Mouse (Mus musculus) 3T3-L1 (cell line): ENCODE data around the gene H2-DMb1.
"Not testable (repeated sequence)": the region's sequence is repeated elsewhere in the genome, so short reads cannot be mapped to it uniquely, and the experiment has no call there.

ENCODE experiments used
- DNase-seq: peaks from one replicate; pipeline ENCODE4 v3.0.0-alpha.2; 2015; ENCODE audit warnings: low read depth, low spot score

H2-DMb1 gene

DNA sequence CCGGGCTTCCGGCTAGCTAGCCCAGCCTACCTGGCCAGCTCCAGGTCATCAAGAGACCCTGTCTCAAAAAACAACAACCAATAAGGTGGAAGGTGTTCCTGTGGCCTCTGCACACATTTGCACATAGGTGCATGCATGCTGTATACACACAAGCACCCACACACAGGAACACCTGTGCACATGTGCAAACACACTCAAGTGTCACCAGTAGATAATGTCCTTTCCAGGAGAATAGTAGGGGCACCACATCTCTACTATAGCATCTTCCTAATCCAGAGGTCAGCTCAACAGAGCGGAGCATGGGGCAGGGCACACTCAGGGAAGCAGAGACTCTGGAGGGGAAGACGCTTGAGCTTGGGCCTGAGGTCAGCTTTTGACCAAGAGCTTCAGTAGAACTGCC is 8.7 kb upstream of the H2-DMb1 start:
- DNase-seq = not testable (repeated sequence)

GRCm38 (mm10) chr17:34144960-34145371 is 7.9 kb upstream of the H2-DMb1 start:
- no peak for DNase-seq

GRCm38 (mm10) chr17:34155534-34155933 is 2.7 kb downstream of the H2-DMb1 start:
- no peak for DNase-seq

DNA sequence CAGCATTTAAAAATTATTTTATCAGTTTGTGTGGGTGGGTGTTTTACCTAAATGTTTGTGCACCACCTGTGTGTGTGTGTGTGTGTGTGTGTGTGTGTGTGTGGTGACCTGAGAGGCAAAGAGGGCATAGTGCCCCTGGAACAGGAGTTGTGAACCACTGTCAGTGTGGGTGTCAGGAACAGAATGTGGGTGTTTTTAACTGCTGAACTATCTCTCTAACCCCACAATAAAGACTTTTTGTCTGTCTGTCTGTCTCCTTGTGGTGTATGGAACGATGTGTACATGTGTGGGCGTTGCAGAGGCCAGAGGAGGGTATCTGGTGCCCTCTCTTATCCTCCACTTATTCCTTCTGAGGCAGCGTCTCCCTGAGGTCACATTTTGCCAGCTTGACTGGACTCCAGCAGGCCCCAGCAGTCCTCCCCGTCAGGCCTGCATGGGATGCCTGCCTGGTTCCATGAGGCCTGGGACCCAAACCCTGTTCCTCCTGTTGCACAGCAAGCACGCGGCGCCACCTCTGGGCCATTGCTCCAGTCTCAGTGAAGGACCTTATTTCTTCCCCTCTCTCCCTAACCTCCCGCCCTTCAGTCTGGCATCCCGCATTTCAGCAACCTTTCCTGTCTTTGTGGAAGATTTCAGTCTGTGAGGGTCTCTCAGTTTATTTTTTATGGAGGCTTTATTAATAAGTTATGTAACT is 11.5 kb downstream of the H2-DMb1 start:
- peak; percentile 26 for DNase-seq

DNA sequence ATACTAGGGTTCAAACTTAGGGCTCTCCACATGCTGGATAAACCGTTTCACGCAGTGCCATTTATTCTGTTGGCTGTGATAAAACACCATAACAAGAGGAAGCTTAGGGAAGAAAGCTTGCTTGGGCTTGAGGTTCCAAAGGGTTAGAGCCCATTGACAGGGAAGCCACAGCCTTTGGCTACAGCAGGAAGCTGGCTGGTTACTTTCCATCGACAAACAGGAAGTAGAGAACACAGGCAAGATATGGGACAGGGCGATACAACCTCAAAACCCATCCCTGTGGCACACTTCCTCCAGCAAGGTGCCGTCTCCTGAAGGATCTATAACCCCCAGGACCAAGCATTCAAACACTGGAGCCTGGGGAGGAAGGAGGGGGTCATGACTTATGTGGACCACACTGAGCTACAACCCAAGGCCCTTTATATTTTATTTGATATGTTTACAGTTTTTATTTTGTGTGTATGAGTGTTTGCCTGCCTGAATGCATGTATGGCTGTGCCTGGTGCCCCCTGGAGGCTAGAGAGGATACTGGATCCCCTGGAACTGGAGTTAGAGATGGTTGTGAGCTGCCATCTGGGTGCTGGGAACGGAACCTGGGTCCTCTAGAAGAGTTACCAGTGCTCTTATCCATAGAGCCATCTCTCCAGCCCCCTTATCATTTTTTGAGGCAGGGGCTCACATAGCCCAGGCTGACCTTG is 12.3 kb downstream of the H2-DMb1 start:
- DNase-seq = no peak

GRCm38 (mm10) chr17:34169279-34169678 is 16.4 kb downstream of the H2-DMb1 start:
- peak; percentile 75 for DNase-seq

DNA sequence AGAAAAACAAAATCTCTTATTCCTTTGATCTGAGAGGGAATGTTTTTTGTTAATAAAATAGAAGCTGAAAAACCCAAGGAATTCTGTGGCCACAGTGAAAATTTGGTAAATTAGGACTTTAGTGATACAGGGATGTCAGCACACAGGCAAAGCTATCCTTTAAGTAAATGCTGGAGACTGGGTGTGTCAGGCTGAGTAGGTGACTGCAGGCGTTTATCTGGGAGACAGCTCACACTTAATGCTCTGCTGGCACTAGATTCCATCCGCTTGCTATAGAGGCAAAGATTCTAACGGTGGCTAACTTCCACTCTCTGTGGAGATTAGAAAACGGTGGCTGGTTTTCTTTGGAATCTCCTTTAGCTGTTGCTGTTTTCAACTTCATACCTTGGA is 17.6 kb downstream of the H2-DMb1 start:
- DNase-seq = no peak

DNA sequence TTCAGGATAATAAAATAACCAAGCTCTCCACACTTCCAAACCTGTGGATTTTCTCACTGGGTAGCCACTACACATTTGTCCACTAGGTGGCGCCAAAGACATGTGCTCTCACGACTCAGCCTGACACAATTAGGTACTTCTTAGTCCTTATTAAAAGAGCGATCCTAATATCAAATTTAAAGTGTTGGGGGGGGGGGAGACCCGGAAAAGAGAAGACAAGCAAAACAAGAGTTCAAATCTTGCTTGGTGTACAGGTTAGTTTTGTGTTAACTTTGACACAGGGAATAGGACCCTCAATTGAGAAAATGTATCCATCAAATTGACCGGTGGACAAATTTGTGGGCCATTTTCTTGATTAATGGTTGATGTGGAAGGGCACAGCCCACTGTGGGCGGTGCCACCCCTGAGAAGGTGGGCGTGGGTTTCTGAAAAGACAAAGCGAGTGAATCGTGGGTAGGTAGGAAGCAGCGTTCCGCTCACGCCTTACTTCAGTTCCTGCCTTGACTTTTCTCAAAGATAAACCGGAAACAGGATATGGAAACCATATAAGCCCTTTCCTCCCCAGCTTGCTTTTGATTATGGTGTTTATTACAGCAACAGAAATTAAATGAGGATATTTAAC is 18.1 kb downstream of the H2-DMb1 start:
- peak; percentile 88 for DNase-seq

DNA sequence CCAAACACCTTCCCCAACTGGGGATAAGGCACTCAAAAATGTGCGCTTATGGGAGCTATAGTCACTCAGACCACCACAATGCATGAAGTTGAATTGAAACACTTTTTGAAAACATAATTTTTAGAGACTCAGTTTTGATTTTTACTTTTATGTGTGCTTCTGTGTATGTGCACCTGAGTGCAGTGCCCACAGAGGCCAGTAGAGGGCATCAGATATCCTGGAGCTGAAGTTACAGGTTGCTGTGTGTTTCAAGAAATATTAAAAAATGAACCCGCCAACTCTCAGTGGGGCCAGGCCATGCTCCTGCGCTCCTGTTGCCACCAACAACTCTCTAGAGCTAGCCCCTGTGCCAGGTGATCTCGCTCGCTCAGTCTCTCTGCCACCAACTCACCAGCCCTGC is 19.7 kb downstream of the H2-DMb1 start:
- no peak for DNase-seq

DNA sequence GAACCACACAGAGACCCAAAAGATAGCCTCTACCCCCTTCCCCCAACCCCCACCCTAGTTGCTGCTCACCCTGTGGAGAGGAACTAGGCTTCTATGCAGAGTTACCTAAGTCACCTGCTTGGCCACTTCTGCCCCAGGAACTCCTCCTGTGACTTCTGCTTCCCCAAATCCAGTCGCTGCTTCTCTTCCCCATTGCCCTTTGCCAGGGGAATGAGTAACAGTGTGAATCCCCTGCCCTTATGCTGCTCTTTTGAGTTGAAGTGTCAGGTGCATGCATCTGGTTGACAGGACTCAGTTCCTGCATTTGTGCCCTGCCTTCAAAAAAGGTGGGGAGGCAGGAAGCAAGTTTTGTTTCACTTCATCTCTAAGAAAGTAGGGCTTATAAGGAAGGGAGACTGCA is 21.2 kb downstream of the H2-DMb1 start:
- DNase-seq = no peak

GRCm38 (mm10) chr17:34177179-34177578 is 24.3 kb downstream of the H2-DMb1 start:
- no peak for DNase-seq

GRCm38 (mm10) chr17:34179019-34179418 is 26.1 kb downstream of the H2-DMb1 start:
- DNase-seq = no peak

DNA sequence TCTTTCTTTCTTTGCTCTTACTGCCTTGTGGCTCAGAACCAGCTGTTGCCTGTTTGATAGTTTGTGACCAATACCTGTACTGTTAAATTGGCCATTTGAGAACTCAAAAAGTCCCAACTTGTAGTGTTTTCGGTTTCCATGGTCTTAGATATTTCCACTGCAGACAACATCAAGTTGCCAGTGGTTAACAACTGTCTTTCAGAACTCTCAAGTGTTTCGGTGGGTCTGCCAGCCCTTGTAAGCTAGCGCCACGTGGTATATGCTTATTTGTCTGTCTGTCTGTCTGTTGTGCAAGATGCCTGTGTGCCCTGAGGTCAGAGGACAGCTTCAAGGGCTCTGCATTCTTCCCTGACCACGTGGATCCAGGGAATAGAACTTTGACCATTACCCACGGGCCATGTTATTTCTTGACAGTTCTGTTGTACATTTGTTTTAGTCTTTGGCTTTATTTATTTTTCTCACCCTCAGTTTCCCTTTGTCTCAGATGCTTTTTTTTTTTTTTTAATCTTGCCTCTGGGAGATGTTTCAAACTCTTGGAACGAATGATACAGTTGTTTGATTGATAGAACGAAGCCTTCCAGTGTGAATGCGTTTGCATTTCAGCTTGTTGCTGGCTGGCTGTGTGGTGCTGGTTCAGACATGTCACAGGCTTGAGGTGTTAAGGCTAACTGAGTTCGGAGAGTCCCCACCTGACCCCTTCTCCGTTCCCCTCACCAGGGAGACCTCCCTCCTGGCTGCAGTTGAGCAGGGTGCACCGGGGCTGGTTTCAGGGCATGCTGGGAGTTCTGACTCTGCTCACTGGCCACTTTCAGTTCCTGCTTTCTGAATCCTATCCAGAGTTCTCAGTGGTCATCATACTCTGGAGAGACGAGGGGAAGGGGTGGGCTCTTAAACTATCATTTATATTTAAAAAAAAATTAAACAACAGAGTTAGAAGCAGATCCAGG is 27.3 kb downstream of the H2-DMb1 start:
- no peak for DNase-seq

DNA sequence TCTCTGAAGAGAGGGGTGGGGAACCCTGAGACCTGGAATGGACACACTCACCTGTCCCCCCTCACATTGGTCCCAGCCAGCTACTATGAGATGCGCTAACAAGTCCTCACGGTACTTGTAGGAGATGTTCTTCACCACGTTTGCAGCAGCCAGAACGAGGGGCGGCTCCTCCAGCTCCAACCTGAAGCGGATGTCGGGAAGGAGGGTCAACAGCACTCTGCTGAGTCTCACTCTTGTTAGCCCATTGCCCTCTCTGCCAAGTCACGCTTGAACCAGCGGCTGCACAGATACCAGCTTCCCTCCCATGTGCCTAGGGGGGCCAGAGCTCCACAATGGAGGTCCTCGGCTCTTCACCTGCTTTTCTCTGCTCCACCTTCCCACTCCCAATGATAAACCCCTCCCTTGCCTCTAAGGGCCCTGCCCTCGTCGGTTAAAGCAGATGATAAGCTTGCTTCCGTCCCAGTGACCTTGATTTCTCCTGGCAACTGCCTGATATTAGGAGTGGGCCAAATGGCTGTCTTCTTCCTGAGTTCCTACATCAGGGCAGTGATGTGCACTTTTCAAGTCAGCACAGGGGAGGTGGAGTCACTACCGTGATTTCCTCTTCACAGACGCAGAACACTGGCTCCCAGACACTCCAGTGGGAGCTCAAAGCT is 30.8 kb downstream of the H2-DMb1 start:
- no peak for DNase-seq

GRCm38 (mm10) chr17:34185526-34185925 is 32.7 kb downstream of the H2-DMb1 start:
- no peak for DNase-seq

GRCm38 (mm10) chr17:34186885-34187260 is 34.0 kb downstream of the H2-DMb1 start:
- no peak for DNase-seq

DNA sequence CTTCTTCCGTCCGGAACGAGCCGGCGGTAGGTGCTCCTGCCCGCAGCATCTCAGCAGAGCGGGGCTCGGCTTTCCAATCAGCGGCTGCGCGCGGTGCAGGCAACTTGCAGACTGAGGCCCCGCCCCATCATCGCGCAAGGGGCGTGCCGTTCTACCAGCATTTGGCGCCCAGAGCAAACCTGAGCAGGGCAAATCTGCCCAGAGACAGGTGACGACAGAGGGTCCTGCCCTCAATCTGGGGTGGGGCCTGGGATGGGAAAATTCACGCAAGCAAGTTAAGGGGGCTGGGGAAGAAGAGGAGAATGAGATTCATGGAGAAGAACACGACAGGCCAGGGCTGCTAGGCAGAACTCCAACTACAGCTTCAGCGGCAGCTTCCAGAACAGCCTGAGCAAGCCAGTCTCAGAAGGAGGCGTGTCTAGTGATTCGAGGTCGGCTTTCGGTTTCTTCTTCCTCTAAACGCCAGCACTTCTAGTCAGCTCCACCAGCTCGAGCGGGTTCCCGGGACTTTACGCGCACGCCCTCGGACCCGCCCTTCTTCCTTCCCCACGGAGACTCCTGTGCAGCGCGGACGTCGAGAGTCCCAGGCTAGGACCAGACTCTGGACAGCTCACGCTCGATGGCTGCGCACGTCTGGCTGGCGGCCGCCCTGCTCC is 34.5 kb downstream of the H2-DMb1 start, which contains the start of the genes Tap1 and Psmb9:
Tap1 (plus strand) TSS at position 293 of the 656 bp plus-strand sequence.
Psmb9 (minus strand) TSS at position 504 of the 656 bp plus-strand sequence.
- peak; percentile 95 for DNase-seq

DNA sequence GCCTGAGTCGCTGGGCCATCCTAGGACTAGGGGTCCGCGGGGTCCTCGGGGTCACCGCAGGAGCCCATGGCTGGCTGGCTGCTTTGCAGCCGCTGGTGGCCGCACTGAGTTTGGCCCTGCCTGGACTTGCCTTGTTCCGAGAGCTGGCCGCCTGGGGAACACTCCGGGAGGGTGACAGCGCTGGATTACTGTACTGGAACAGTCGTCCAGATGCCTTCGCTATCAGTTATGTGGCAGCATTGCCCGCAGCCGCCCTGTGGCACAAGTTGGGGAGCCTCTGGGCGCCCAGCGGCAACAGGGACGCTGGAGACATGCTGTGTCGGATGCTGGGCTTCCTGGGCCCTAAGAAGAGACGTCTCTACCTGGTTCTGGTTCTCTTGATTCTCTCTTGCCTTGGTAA is 35.1 kb downstream of the H2-DMb1 start:
- no peak for DNase-seq

DNA sequence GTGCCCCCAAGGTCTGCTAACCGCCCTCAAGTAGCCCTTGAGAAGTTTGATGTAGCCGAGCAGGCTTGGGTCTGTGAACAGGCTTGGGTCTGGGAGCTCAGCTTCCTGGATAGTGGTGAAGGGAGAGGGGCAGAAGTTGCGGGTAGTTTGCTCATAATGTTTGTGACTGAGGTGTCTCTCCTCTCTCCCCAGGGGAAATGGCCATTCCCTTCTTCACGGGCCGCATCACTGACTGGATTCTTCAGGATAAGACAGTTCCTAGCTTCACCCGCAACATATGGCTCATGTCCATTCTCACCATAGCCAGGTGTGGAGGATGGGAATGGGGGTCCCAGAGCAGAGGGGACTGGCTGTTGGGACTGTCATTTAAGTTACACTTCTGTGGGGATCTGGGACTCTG is 36.1 kb downstream of the H2-DMb1 start:
- no peak for DNase-seq

GRCm38 (mm10) chr17:34192852-34193251 is 40.0 kb downstream of the H2-DMb1 start:
- DNase-seq = no peak

DNA sequence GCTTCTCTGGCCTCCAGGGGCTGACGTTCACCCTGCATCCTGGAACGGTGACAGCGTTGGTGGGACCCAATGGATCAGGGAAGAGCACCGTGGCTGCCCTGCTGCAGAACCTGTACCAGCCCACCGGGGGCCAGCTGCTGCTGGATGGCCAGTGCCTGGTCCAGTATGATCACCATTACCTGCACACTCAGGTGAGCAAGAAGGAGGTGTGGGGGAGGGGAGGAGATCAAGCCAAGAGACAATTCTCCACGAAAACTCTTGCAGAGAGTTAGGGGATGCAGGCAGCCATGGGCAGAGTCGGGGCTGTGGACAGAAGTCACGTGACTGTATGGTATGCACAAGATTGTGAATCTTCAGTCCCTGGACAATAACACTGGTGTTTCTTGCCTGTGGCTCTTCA is 40.6 kb downstream of the H2-DMb1 start:
- no peak for DNase-seq
